Mouse (Mus musculus): Measurements from ENCODE around the gene Dis3l2. TPM values are rescaled to one million over a fixed set of nuclear protein-coding genes. Genes with fewer than 3 reads are reported as not detected.

The Dis3l2 gene
- total RNA-seq, 2 experiments from 2014 or later, result 22.8 to 33.2 TPM

GRCm38 (mm10) chr1:86718190-86718589, 14.6 kb downstream of the Dis3l2 start:
- ATAC-seq (replicated peaks; ENCODE audit: low FRiP score, low TSS enrichment, poor library complexity, severe bottlenecking), result peak; percentile 47; the same call in 1 of the 2 replicates

DNA sequence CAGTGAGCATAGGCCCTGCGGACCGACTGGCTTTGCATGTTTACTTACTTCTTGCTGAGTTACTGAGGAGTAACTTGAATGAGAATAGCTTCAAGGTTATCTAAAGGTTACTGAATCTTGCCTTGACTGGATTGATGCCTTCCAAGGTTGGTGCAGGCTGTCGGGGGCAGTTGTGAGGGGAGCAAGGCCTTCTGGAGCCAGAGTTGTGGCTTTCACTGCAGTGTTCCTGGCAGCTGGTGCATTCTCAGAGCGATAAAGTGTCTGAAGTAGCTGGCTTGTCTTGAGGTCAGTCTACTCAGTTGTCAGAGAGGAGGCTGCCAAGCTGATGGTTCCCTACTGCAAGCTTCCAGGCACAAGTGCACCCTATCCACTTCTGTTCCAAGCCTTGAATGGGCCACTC, 15.8 kb downstream of the Dis3l2 start:
- ATAC-seq (replicated peaks; ENCODE audit: low FRiP score, low TSS enrichment, poor library complexity, severe bottlenecking), result 0 out of 2 replicates have a peak, but pooled peaks have one; percentile 34

GRCm38 (mm10) chr1:86733160-86733821, 29.7 kb downstream of the Dis3l2 start:
- ATAC-seq (replicated peaks; ENCODE audit: low FRiP score, low TSS enrichment, poor library complexity, severe bottlenecking), result no peak

DNA sequence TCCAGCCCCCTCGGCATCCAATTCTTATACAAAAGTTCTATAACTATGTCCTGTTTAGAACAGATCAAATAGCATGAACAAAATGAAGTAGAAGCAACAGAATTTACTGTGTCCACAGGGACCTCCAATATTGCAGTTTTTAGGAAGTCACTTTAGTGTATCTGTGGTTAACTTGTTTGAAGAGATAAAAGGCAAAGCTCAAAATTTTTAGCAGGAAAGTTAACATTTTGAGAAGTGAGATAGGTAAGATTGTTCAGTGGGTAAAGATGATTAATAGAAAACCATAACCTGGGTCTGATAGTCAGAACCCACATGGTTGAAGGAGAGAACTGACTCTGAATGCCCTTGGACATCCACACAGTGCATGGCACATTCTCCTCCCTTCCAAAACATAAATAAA, 32.8 kb downstream of the Dis3l2 start:
- no peak for ATAC-seq (replicated peaks; ENCODE audit: low FRiP score, low TSS enrichment, poor library complexity, severe bottlenecking)

- no peak for ATAC-seq (replicated peaks; ENCODE audit: low FRiP score, low TSS enrichment, poor library complexity, severe bottlenecking)
These were observed 39.3 kb downstream of the Dis3l2 start for GRCm38 (mm10) chr1:86742896-86743295.

GRCm38 (mm10) chr1:86747034-86747433, 43.4 kb downstream of the Dis3l2 start:
- ATAC-seq (replicated peaks; ENCODE audit: low FRiP score, low TSS enrichment, poor library complexity, severe bottlenecking), result no peak

GRCm38 (mm10) chr1:86750094-86750493, 46.5 kb downstream of the Dis3l2 start:
- ATAC-seq (replicated peaks; ENCODE audit: low FRiP score, low TSS enrichment, poor library complexity, severe bottlenecking), result no peak

- ATAC-seq (replicated peaks; ENCODE audit: low FRiP score, low TSS enrichment, poor library complexity, severe bottlenecking), result no peak
These were observed 49.8 kb downstream of the Dis3l2 start for GRCm38 (mm10) chr1:86753416-86753815.

DNA sequence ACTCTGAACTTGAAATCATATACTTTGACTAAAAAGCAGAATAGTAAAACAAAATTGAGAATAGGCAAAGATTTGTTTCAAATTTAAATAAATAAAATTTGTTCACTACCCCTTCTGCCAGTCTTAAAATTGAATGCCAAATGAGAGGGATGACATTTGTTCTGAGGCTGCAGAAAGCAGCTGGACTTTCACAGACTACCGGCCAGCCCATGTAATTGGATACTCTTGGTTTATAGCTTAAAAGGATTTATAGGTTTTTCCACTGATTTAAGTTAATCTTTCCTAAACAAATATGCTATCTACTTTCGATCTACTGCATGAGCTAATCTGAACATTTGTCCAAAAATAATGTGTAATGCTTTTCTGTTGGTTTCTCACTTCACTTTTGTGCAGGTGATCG, 50.7 kb downstream of the Dis3l2 start:
- ATAC-seq (replicated peaks; ENCODE audit: low FRiP score, low TSS enrichment, poor library complexity, severe bottlenecking), result no peak

DNA sequence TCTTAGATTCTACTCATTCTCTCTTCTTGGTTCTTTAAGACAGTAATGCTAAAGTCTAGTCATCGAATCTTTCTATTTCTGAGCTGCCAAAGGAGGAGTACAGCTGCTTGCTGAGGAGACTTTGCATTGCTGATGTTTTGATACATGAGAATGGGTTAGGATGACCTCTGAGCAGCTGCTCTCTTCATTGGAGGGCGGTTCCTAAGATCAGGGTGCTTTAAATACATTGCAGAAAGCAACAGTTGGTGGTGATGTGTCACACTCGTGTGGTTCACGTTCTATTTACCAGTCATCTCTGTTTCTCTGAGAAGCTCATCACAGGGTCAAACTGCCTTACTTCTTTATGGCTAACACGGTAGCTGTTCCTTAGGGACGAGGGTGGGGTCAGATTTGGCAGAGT, 54.5 kb downstream of the Dis3l2 start:
- ATAC-seq (replicated peaks; ENCODE audit: low FRiP score, low TSS enrichment, poor library complexity, severe bottlenecking), result no peak

- no peak for ATAC-seq (replicated peaks; ENCODE audit: low FRiP score, low TSS enrichment, poor library complexity, severe bottlenecking)
These were observed 58.6 kb downstream of the Dis3l2 start for GRCm38 (mm10) chr1:86762161-86762560.

- ATAC-seq (replicated peaks; ENCODE audit: low FRiP score, low TSS enrichment, poor library complexity, severe bottlenecking), result no peak
These were observed 97.6 kb downstream of the Dis3l2 start for GRCm38 (mm10) chr1:86801241-86801640.

DNA sequence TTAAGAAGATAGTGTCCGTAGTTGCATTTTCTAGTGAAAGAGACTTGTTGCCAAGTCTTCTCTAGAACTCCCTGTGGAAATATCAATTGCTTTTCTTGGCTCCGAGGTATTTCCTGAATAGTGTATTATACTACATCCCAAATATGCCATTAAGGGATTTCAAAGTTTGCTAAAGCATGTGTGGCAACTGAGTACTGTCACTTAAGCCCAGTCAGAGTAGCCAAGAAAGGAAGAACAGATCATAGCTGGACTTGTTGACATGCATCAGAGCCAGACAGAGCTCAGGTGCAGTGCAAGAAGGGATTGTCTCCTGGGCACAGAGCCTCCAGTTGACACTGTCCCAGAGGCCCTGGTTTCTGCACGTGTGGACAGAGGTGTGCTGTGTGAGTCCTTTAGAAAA, 108.1 kb downstream of the Dis3l2 start:
- no peak for ATAC-seq (replicated peaks; ENCODE audit: low FRiP score, low TSS enrichment, poor library complexity, severe bottlenecking)

- ATAC-seq (replicated peaks; ENCODE audit: low FRiP score, low TSS enrichment, poor library complexity, severe bottlenecking), result no peak
These were observed 118.7 kb downstream of the Dis3l2 start for GRCm38 (mm10) chr1:86822266-86822665.

DNA sequence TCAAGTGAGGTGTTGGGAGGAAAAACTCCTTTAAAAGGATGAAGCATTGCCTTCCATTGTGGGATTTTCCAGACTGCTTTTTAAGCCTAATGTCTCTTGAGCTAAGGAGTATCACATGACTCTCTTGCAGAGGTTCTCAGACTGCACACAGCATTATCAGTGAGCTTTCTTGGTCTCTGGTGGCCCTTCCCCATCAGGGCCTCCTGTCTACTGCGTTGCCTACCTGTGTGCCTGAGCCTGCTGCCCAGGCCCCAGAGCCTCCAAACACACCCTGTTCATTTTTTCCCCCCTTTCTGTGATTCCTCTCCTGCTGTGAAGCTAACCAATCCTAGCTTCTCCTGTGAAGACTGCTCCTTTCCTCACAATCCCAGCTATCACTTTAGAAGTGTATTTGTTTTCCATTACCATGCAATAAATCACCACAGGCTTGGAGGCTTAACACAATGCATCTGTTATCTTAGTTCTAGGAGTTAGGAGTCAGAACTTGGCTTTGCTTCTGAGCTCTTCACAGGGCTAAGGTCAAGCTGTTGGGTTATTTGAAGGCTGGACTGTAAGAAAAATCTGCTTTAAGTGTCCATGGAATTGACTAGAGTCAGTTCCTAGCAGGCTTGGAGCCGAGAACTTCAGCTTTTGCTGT, 130.9 kb downstream of the Dis3l2 start:
- ATAC-seq (replicated peaks; ENCODE audit: low FRiP score, low TSS enrichment, poor library complexity, severe bottlenecking), result no peak

DNA sequence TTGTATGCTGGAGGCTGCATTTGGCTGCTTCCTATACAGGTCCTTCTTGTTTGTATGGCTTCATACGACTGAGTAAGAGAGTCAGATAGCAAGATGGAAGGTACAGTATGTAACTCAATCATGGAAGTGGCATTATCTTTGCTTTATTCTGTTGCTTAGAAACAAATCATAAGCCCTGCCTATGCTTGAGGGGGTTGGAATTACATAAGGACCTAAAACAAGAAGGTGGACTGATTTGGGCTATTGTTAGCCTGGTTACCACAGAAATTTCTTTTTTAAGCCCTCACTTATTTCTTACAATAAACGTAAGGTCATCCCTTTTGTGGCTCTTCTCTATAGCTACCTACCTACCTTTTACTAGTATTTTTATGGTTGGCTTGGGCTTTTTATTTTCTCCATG, 131.4 kb downstream of the Dis3l2 start:
- ATAC-seq (replicated peaks; ENCODE audit: low FRiP score, low TSS enrichment, poor library complexity, severe bottlenecking), result no peak

GRCm38 (mm10) chr1:86850754-86851153, 147.1 kb downstream of the Dis3l2 start:
- ATAC-seq (replicated peaks; ENCODE audit: low FRiP score, low TSS enrichment, poor library complexity, severe bottlenecking), result 0 out of 2 replicates have a peak, but pooled peaks have one; percentile 44

GRCm38 (mm10) chr1:86858876-86859275, 155.3 kb downstream of the Dis3l2 start:
- no peak for ATAC-seq (replicated peaks; ENCODE audit: low FRiP score, low TSS enrichment, poor library complexity, severe bottlenecking)

DNA sequence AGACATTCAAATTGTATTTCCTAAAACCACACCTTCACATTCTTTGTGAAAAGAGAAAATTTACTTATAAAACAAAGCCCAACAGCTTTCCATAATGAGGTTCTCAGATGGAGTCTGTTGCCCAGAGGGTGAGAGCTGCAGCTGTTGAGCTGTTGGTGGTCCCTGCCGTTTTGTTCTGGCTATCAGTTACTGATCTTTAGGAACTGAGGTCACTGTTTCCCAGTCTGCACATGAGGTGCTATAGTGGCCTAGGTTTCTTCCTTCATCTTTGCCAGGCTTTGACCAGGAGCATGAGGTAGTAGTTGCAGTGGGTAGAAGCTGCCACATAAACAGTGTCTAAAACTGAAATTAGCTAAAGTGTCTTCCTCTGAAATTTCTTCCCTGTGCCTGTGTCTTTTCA, 155.8 kb downstream of the Dis3l2 start:
- no peak for ATAC-seq (replicated peaks; ENCODE audit: low FRiP score, low TSS enrichment, poor library complexity, severe bottlenecking)

DNA sequence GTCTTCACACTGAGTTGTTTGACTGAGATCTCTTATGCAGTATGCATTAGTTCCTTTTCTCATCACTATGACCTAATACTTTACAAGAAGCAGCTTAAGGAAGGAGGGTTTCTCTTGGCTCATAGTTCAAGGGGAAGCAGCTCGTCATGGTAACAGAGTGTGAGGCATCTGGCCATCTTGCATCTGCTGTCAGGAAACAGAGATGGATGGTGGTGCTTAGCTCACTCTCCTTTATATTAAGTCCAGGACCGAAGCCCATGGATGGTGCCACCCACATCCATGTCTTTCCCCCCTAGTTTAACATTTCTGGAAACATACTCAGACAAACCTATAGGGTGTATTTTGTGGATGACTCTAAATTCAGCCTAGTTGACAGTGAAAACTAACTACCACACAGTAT, 170.1 kb downstream of the Dis3l2 start:
- ATAC-seq (replicated peaks; ENCODE audit: low FRiP score, low TSS enrichment, poor library complexity, severe bottlenecking), result no peak

DNA sequence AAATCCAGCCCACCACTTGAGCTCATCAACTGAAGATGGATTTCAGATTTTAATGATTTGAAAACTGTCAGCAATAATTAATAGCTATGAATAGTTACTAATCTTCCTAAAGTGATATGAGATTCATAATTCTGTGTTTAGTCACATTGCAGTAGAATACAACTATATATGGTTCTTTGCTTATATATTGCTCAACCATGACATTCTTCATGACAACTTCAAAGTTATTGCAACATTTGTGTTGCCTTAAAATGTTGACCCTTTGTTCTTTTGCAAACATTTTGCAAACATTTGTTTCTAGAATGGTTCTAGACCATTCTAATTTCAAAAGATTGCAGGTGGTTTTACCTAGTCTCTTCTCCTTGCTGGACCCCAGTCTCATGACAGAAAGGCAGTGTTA, 175.1 kb downstream of the Dis3l2 start:
- ATAC-seq (replicated peaks; ENCODE audit: low FRiP score, low TSS enrichment, poor library complexity, severe bottlenecking), result no peak

Measured in megakaryocyte-erythroid progenitor cell, adult 5-6 weeks (primary cell).